Mouse (Mus musculus) cerebellum, adult 9-10 months (tissue): ENCODE results near the gene Cracr2b.
A peak's percentile ranks its signal among the peaks of the same experiment; 100 is the strongest.
"Not testable (repeated sequence)": the region's sequence is repeated elsewhere in the genome, so short reads cannot be mapped to it uniquely, and the experiment has no call there.

ENCODE experiments used
- DNase-seq: peaks from one replicate; pipeline ENCODE4 v3.0.0; 2022

The Cracr2b gene

DNA sequence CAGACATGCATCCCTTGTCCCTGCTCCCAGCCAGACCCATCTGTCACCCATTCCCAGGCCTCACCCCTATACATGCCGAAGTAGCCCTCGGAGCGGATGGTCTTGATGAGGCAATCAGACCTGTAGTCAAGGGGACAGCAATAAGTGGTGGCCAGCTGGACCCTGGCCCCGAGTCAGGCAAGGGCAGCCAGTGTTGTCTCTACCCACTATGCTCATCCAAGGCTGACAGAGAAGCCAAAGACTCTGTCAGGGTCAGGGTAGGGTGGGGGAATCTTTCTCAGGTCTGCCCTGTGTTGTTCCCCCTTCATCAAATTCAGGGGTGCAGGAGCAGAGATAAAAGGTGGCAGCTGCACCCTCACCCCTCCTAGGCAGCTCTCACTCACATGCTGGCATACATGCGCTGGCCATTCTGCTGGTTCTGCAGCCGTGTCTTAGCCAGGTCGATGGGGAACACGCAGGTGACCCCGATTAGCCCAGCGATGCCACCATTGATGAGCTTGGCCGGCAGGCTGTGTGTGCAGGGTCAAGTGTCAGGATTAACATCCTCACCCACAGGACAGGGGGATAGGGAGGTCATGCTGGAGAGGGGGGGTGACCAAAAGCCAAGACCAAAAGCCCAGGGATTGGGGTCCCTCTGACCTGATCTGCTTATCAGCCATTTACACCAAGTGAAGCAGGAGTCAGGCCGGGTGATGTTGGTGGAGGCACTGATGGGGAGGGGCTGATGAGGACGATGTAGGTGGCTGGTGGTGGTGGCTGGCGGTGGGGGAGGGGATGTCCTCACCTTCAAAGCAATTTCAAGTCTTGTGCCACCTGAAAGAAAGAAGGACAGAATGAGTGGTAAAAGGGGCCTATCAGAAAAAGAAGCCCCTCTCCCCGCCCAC is 27.1 kb upstream of the Cracr2b start:
- peak; percentile 81 for DNase-seq

- peak; percentile 89 for DNase-seq
These were observed 26.4 kb upstream of the Cracr2b start for GRCm38 (mm10) chr7:141434464-141434863.

- peak; percentile 77 for DNase-seq
These were observed 25.6 kb upstream of the Cracr2b start for GRCm38 (mm10) chr7:141435129-141435855.

- DNase-seq, result no peak
These were observed 24.9 kb upstream of the Cracr2b start for GRCm38 (mm10) chr7:141435856-141436522.

- DNase-seq, result peak; percentile 54
These were observed 24.4 kb upstream of the Cracr2b start for GRCm38 (mm10) chr7:141436523-141436892.

DNA sequence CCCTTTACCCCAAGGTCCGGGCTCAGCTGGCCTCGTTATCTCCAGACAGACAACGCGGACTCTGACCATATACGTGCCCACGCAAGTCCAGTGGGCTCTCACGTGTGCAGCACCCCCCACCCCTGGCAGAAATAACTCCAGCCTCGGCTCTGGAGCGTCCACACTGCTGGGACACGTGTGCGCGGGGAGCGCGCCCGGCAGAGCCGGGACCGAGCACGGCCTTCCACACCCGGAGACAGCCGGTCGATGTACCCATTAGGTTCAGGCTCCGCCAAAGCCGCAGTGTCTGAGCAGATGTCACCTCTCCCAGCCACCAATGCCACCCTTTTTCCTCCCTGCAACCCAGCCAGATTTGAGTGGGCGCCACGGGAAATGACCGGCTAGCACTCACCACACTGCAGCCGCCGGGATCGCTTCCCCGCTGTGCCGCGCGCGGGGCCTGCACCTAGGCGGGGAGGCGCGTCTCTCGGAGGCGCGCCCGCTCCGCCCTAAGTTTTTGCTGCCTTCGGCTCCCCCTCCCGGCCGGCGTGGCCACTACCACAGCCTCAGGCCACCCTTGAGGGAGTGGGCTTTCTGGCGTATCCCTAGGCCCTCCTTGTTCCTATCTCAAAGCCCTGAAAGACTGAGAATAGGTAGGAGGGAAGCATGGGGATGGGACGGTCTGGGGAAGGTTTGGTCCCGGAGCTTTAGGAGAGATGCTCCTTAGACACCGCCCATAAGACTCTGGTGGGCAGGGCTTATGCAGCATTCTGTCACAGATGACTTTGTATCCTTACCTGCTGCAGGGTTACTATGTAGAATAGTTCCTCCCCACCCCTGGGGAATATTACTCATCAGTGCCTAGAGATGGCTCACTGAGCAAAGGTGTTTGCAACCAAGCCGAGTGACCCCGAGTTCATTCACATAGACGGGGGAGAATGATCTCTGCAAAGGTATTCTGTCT is 23.4 kb upstream of the Cracr2b start, which contains the start of gene Slc25a22:
Gene Slc25a22 (minus strand): TSS at position 715 of the 943 bp plus-strand sequence.
- DNase-seq, result peak; percentile 88

GRCm38 (mm10) chr7:141438201-141438968 is 22.5 kb upstream of the Cracr2b start:
- peak; percentile 91 for DNase-seq

- DNase-seq, result peak; percentile 71
These were observed 21.7 kb upstream of the Cracr2b start for GRCm38 (mm10) chr7:141439140-141439679.

- DNase-seq, result peak; percentile 60
These were observed 21.1 kb upstream of the Cracr2b start for GRCm38 (mm10) chr7:141439811-141440210.

GRCm38 (mm10) chr7:141440613-141441012 is 20.3 kb upstream of the Cracr2b start:
- DNase-seq, result peak; percentile 82

DNA sequence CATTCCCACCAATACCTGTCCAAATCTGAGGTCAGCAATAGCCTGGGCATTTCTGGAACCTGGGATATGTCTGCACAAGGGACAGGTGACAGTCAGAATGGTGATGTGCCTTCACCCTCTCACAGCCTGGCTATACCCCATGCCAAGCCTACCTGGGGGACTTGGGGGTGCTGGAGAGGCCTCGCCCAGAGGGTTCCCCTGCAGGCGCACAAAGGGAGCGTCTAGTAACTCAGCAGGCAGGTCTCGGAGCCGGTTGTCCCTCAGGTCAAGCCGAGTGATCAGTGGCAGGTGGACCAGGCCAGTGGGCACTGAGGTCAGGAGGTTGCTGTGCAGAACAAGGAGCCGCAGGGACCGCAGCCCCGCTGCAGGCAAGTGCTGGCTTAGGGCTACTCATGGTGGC is 19.4 kb upstream of the Cracr2b start:
- no peak for DNase-seq

DNA sequence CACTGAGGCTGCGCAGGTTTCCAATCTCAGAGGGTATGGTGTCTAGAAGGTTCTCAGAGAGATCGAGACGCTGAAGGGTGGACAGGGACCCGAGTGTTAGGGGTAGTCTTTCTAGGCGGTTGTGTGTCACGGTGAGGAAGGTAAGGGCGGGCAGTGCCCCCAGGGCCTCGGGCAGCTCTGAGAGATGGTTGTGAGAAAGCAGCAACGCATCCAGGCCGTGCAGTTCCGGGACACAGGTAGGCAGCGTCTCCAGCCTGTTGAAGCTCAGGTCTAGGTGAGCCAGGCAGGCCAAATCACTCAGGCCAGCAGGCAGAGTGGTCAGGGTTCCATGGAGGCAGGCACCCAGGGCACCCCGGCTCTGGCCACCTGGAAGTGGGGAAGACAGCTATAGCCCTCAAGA is 18.7 kb upstream of the Cracr2b start:
- DNase-seq, result no peak

GRCm38 (mm10) chr7:141443081-141443821 is 17.6 kb upstream of the Cracr2b start:
- DNase-seq, result peak; percentile 55

- DNase-seq, result no peak
These were observed 17.1 kb upstream of the Cracr2b start, which contains the start of gene Pidd1 for GRCm38 (mm10) chr7:141443828-141444237. Gene Pidd1 (minus strand): TSS chr7:141444025.

GRCm38 (mm10) chr7:141446374-141446773 is 14.5 kb upstream of the Cracr2b start:
- DNase-seq, result not testable (repeated sequence)

- peak; percentile 94 for DNase-seq
These were observed 13.5 kb upstream of the Cracr2b start, which contains the start of gene Rplp2 for GRCm38 (mm10) chr7:141447110-141447991. Gene Rplp2 (plus strand): TSS chr7:141447370.

- DNase-seq, result no peak
These were observed 9.0 kb upstream of the Cracr2b start for GRCm38 (mm10) chr7:141451928-141452327.

DNA sequence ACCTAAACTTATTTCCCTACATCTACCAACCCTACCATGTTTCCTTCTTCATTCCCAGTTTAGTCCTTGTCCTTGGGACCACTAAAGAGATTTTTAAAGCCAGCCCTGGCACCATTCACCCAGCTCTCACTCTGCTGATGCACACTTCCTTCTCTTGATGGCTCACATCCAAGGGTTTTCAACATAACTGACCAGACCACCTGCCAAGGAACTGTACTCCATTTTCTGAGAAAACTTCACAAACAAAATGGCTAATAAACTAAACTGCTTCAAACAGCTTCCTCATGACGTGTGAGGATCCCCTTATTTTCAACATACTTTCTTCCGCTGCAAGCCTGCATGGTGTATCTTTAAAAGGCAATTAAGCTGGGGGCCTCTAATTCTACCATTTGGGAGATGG is 7.3 kb upstream of the Cracr2b start:
- DNase-seq, result no peak

- peak; percentile 90 for DNase-seq
These were observed 5.8 kb upstream of the Cracr2b start, which contains the start of gene Pnpla2 for GRCm38 (mm10) chr7:141454967-141455551. Gene Pnpla2 (plus strand): TSS chr7:141455198.
